Mouse (Mus musculus): Measurements from ENCODE around the gene Pitpnb. TPM values are rescaled to one million over a fixed set of nuclear protein-coding genes. Genes with fewer than 3 reads are reported as not detected.

Pitpnb gene
- total and polyA plus RNA-seq, 3 experiments, result 14.9 to 85.7 (median 16.2) TPM

DNA sequence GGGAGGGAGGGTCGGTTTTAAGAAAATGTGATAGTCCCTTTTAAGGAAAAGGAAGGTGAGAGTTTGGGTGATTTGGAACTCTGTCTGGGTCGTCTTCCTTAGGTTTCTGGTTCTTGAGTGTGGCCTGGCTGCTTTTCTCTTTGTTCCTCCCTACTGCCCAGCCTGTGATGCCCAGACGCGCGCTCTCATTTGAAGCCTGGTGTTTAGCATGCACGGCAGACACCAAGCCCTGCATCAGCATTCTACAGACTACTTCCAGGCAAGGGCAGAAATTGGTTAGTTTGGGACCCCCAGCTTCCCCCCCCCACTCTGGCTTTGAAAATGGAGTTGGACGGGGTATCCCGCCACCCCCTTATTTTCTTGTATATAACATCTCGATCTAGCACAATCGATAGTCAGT is 92.4 kb downstream of the Pitpnb start:
- no peak overlapping the region for H3K4me2 ChIP-seq (ENCODE audit: insufficient read depth, low read depth, poor library complexity, severe bottlenecking)
- no peaks in the 10 kb centered on the region for H3K4me1 ChIP-seq (ENCODE audit: control insufficient read depth in 1 of 2, insufficient read depth in 2 of 2)
- H3K36me3 ChIP-seq (replicated peaks in 1 of 2; ENCODE audit: control insufficient read depth in 1 of 2, insufficient read depth in 1 of 2, low read length in 1 of 2), result no peaks in the 10 kb centered on the region
- H3K4me3 ChIP-seq (replicated peaks in 1 of 3; ENCODE audit: low read depth in 2 of 3, low read length in 2 of 3, poor library complexity in 1 of 3), result no peak overlapping the region
- peaks cover 3% of the 10 kb centered on the region for H3K27me3 ChIP-seq (replicated peaks)
- dilution Hi-C loops (cut with MboI; ENCODE audit: extremely low pct_ligation_motif_present, extremely low pct_unique_long_range_greater_than_20kb, low sequenced_read_pairs) (no loop called here), in situ Hi-C loops (cut with MboI; ENCODE audit: low pct_ligation_motif_present, low pct_unique_long_range_greater_than_20kb, low sequenced_read_pairs) (no loop called here)
- H3K79me2 ChIP-seq (replicated peaks; ENCODE audit: control insufficient read depth, extremely low read depth, insufficient read depth, poor library complexity, severe bottlenecking), result no peaks in the 10 kb centered on the region
- H3K9ac ChIP-seq (ENCODE audit: insufficient read depth, low read depth), result no peak overlapping the region
- H3K9me3 ChIP-seq (replicated peaks; ENCODE audit: low read length), result peaks cover 56% of the 10 kb centered on the region
- H3K27ac ChIP-seq (ENCODE audit: insufficient read depth, low read depth), result no peak overlapping the region
- DNase-seq (ENCODE audit: extremely low read depth), result no peak
- no peak for TF ChIP-seq USF1 (IDR thresholded peaks at IDR 0.05; ENCODE audit: low read depth, low read length)
- TF ChIP-seq JUN (IDR thresholded peaks at IDR 0.05; ENCODE audit: insufficient read depth, low read depth, low read length), result no peak
- TF ChIP-seq ZNF384 (IDR thresholded peaks at IDR 0.05; ENCODE audit: low read depth, low read length), result no peak
- TF ChIP-seq SIN3A (IDR thresholded peaks at IDR 0.05; ENCODE audit: low read length), result no peak
- TF ChIP-seq POLR2AphosphoS2 (IDR thresholded peaks at IDR 0.05; ENCODE audit: low read depth, low read length), result no peak
- no peak for TF ChIP-seq GABPA (IDR thresholded peaks at IDR 0.05; ENCODE audit: insufficient replicate concordance, low read depth, low read length)
- no peak for TF ChIP-seq NELFE (IDR thresholded peaks at IDR 0.05; ENCODE audit: low read depth, low read length)
- no peak for TF ChIP-seq UBTF (IDR thresholded peaks at IDR 0.05; ENCODE audit: low read depth, low read length)
- TF ChIP-seq MAFK (IDR thresholded peaks at IDR 0.05; ENCODE audit: insufficient replicate concordance, low read length), result no peak
- no peak for TF ChIP-seq RCOR1 (conservative IDR thresholded peaks at IDR 0.05; ENCODE audit: low read depth, low read length)
- TF ChIP-seq TCF12 (IDR thresholded peaks at IDR 0.05; ENCODE audit: low read depth, low read length), result no peak
- TF ChIP-seq BHLHE40 (IDR thresholded peaks at IDR 0.05; ENCODE audit: low read depth, low read length), result no peak
- TF ChIP-seq KAT2A (IDR thresholded peaks at IDR 0.05; ENCODE audit: insufficient replicate concordance, low read length), result no peak
- no peak for TF ChIP-seq ZC3H11A (IDR thresholded peaks at IDR 0.05; ENCODE audit: low read depth, low read length)
- TF ChIP-seq EP300 (IDR thresholded peaks at IDR 0.05; ENCODE audit: low read length), result no peak
- TF ChIP-seq MYC (IDR thresholded peaks at IDR 0.05; ENCODE audit: low read depth, low read length), result no peak
- TF ChIP-seq SMC3 (IDR thresholded peaks at IDR 0.05; ENCODE audit: low read depth, low read length), result no peak

DNA sequence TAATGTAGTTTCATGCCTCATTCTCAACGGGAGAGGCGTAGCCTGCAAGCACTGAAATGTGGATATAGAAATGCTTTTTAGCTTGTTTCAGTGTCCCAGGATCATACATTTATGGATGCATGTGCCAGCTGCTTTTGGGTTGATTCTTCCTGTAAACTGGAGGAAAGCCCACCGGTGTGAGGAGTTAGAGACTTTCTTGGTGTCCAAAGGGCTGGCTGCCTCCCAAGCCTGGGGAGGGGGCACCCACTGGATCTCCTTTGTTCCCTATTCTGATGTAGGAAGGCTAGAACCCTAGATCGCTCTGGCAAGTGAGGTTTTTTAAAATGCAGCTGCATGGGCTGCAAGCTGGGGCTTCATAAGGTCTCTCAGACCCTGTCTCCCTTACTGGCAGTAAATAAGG is 93.1 kb downstream of the Pitpnb start:
- Histone ChIP-seq H3K9me3 (replicated peaks; ENCODE audit: low read length) (peaks cover 53% of the 10 kb centered on the region), H3K4me2 (ENCODE audit: insufficient read depth, low read depth, poor library complexity, severe bottlenecking) (no peak overlapping the region)
- dilution Hi-C loops (cut with MboI; ENCODE audit: extremely low pct_ligation_motif_present, extremely low pct_unique_long_range_greater_than_20kb, low sequenced_read_pairs), result no loop called here

More for the DNA sequence above, 93.1 kb downstream of the Pitpnb start:
- no peaks in the 10 kb centered on the region for H3K79me2 ChIP-seq (replicated peaks; ENCODE audit: control insufficient read depth, extremely low read depth, insufficient read depth, poor library complexity, severe bottlenecking)
- H3K4me3 ChIP-seq (replicated peaks in 1 of 3; ENCODE audit: low read depth in 2 of 3, low read length in 2 of 3, poor library complexity in 1 of 3), result no peak overlapping the region
- in situ Hi-C loops (cut with MboI; ENCODE audit: low pct_ligation_motif_present, low pct_unique_long_range_greater_than_20kb, low sequenced_read_pairs), result no loop called here
- TF ChIP-seq HCFC1 (IDR thresholded peaks at IDR 0.05; ENCODE audit: low read depth, low read length) (no peak), POLR2AphosphoS2 (IDR thresholded peaks at IDR 0.05; ENCODE audit: low read depth, low read length) (no peak), TBP (conservative IDR thresholded peaks at IDR 0.05; ENCODE audit: low read depth, low read length) (no peak), PAX5 (IDR thresholded peaks at IDR 0.05; ENCODE audit: low read length) (no peak), RAD21 (IDR thresholded peaks at IDR 0.05; ENCODE audit: low read depth, low read length) (no peak), USF1 (IDR thresholded peaks at IDR 0.05; ENCODE audit: low read depth, low read length) (no peak)
- H3K4me1 ChIP-seq (ENCODE audit: control insufficient read depth in 1 of 2, insufficient read depth in 2 of 2), result no peaks in the 10 kb centered on the region
- no peak for DNase-seq (ENCODE audit: extremely low read depth)
- no peak overlapping the region for H3K9ac ChIP-seq (ENCODE audit: insufficient read depth, low read depth)
- peaks cover 3% of the 10 kb centered on the region for H3K27me3 ChIP-seq (replicated peaks)
- no peaks in the 10 kb centered on the region for H3K36me3 ChIP-seq (replicated peaks in 1 of 2; ENCODE audit: control insufficient read depth in 1 of 2, insufficient read depth in 1 of 2, low read length in 1 of 2)
- H3K27ac ChIP-seq (ENCODE audit: insufficient read depth, low read depth), result no peak overlapping the region
